Mouse (Mus musculus) embryonic facial prominence, embryonic 13.5 days (tissue): ENCODE measurements around the gene Tmem184b. TPM values are rescaled to one million over a fixed set of nuclear protein-coding genes. Genes with fewer than 3 reads are reported as not detected.

Experiments used
- ATAC-seq: fragments of 200-750 bp; cut with Nextera tagmentation; 2 replicates; pipeline ENCODE4 v1.8.0; 2017; ENCODE audit warnings: low read depth; ENCODE audit not compliant: insufficient number of reproducible peaks, insufficient read depth, low FRiP score, low TSS enrichment
- H3K27ac ChIP-seq: fragments of 300-500 bp; sonication (generic); 2 replicates; pipeline ENCODE4 v1.5.1; 2015; ENCODE audit warnings: moderate library complexity, mild to moderate bottlenecking, inconsistent platforms
- H3K27me3 ChIP-seq: fragments of 300-500 bp; sonication (generic); 2 replicates; pipeline ENCODE4 v1.6.1; 2015; ENCODE audit warnings: mild to moderate bottlenecking, inconsistent platforms
- H3K36me3 ChIP-seq: fragments of 300-500 bp; sonication (generic); 2 replicates; pipeline ENCODE4 v1.6.1; 2015; ENCODE audit warnings: mild to moderate bottlenecking, inconsistent platforms
- H3K4me1 ChIP-seq: fragments of 300-500 bp; sonication (generic); 2 replicates; pipeline ENCODE4 v1.6.1; 2015; ENCODE audit warnings: inconsistent platforms
- H3K4me2 ChIP-seq: fragments of 300-500 bp; sonication (generic); 2 replicates; pipeline ENCODE4 v1.6.1; 2015; ENCODE audit warnings: moderate library complexity, mild to moderate bottlenecking, inconsistent platforms
- H3K4me3 ChIP-seq: fragments of 300-500 bp; sonication (generic); 2 replicates; pipeline ENCODE4 v1.5.1; 2015; ENCODE audit warnings: mild to moderate bottlenecking, inconsistent platforms
- H3K9ac ChIP-seq: fragments of 300-500 bp; sonication (generic); 2 replicates; pipeline ENCODE4 v1.6.1; 2015; ENCODE audit warnings: mild to moderate bottlenecking, inconsistent platforms
- H3K9me3 ChIP-seq: fragments of 300-500 bp; sonication (generic); 2 replicates; pipeline ENCODE4 v1.6.1; 2016; ENCODE audit warnings: inconsistent platforms
- WGBS: fragments of 180-500 bp; shearing (Covaris S2); methylation state at CpG from one replicate; pipeline ENCODE4 v1.1.7; 2015; ENCODE audit warnings: mixed read lengths; 5-methylcytosine and 5-hydroxymethylcytosine counted together
- microRNA counts: library from miRNA; unstranded; fragments of <30 nt; microRNA quantifications from one replicate; lab custom pipeline; 2016
- microRNA-seq: library from miRNA; unstranded; fragments of <30 nt; microRNA quantifications from one replicate; pipeline ENCODE4, GENCODE M21; 2016
- polyA plus RNA-seq: library from polyadenylated mRNA; unstranded; fragments of >200 nt; fragmentation: Nextera tagmentation; extraction: Ambion mirVana; gene quantifications from 2 replicates; pipeline ENCODE4 v1.2.1, GENCODE M21; 2015

Tmem184b gene
- polyA plus RNA-seq, 1 experiment from 2014 or later: 67.1 TPM

- Histone ChIP-seq H3K9me3 (no peaks in the 10 kb centered on the region), H3K4me2 (no peak overlapping the region), H3K27ac (no peak overlapping the region), H3K27me3 (no peaks in the 10 kb centered on the region), H3K4me1 (peaks cover 42% of the 10 kb centered on the region), H3K36me3 (no peaks in the 10 kb centered on the region), H3K9ac (no peak overlapping the region), H3K4me3 (no peak overlapping the region)
- WGBS: 82% methylated on average over 5 of the region's 5 CpGs
- ATAC-seq: no peak
These were observed 81.6 kb downstream of the Tmem184b start for GRCm38 (mm10) chr15:79321733-79322190.

GRCm38 (mm10) chr15:79313848-79314369, 89.5 kb downstream of the Tmem184b start:
- Histone ChIP-seq H3K9ac (no peak overlapping the region), H3K36me3 (peaks cover 13% of the 10 kb centered on the region), H3K4me3 (no peak overlapping the region), H3K27me3 (no peaks in the 10 kb centered on the region), H3K9me3 (no peaks in the 10 kb centered on the region), H3K4me2 (no peak overlapping the region), H3K27ac (no peak overlapping the region), H3K4me1 (peaks cover 4% of the 10 kb centered on the region; the same call in 1 of the 2 replicates)
- no peak for ATAC-seq
- WGBS: 72% methylated on average over 8 of the region's 8 CpGs

MicroRNA genes within 50 kb of the gene (microRNA counts, 519-probe panel; counts per million panel counts)
- microRNA mmu-miR-1943 (lab: Ali Mortazavi, UCI): 2,217 counts per million, percentile 55 among the panel's probes with 10 or more counts

Small RNA genes lying within 50 kb of the gene (microRNA-seq; reads per million reads assigned to microRNA genes)
- gene Mir1943: 1.5 reads per million

Other genes with a start within 250 kb of the Tmem184b start
- 8.0 and 11.6 TPM in 2 replicates for gene Sox10, start 238.3 kb downstream of the Tmem184b start, polyA plus RNA-seq
- 53.3 and 56.6 TPM in 2 replicates for gene Pick1, start 174.4 kb downstream of the Tmem184b start, polyA plus RNA-seq
- 1.6 TPM in 2 replicates for gene Gm49486, start 174.2 kb downstream of the Tmem184b start, polyA plus RNA-seq
- gene Slc16a8, start 148.8 kb downstream of the Tmem184b start, polyA plus RNA-seq: 0.46 TPM in 1 of 2 replicates, not detected in the other
- 18.0 and 23.4 TPM in 2 replicates for gene Baiap2l2, start 118.0 kb downstream of the Tmem184b start, polyA plus RNA-seq
- gene Pla2g6, start 75.2 kb downstream of the Tmem184b start, polyA plus RNA-seq: 11.6 TPM in 2 replicates
- gene Maff, start 56.9 kb downstream of the Tmem184b start, polyA plus RNA-seq: 1.8 and 2.8 TPM in 2 replicates
- 100 and 112 TPM in 2 replicates for gene Csnk1e, start 52.0 kb upstream of the Tmem184b start, polyA plus RNA-seq
- gene Kcnj4, start 101.7 kb upstream of the Tmem184b start, polyA plus RNA-seq: not detected in 2 replicates
- gene Kdelr3, start 112.8 kb upstream of the Tmem184b start, polyA plus RNA-seq: 89.9 and 99.5 TPM in 2 replicates
- 61.4 and 65.8 TPM in 2 replicates for gene Ddx17, start 143.2 kb upstream of the Tmem184b start, polyA plus RNA-seq
- 2.2 TPM in 2 replicates for gene Dmc1, start 201.5 kb upstream of the Tmem184b start, polyA plus RNA-seq